Mouse (Mus musculus): ENCODE measurements around the gene Slc45a3.
A peak's percentile ranks its signal among the peaks of the same experiment; 100 is the strongest.

Gene Slc45a3

DNA sequence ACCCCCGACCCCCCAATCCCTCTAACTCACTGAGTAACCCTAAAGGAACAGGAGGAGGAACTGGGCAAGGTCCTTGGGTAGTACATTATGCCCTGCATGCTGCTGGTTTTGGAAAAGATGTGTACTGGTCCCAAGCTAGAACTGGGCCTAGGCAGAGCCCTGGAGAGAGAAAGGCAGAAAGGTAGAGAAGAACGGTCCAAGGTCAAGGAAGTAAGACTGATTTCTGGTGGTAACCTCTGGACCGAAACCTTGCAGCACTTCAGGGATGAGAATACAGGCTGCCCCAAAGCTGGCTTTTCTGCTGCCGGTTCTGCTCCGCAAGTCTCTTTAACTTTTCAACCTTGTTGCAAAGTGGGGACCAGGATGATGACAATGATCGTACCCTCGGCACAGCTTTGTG lies 1.8 kb downstream of the Slc45a3 start:
- no peak for DNase-seq (ENCODE audit: low spot score in 2 of 2)

DNA sequence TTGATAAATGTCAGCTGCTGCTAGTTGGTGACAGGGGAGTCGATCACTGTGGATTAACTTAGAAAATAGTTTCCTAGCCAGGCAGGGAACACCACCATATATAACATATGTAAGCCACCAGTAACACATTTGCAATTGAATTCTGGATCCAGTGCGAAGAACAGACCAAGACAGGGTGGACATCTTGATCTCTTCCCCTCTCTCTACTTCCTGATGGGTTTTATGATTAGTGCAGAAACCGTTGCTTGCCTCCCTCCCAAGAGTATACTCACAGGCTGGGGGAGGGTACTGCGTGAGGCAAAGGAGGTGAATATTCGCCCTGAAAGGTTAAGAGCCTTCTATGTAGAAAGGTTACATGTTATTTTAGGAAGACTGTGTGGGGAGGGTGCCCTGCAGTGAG lies 3.1 kb downstream of the Slc45a3 start:
- no peak for DNase-seq (ENCODE audit: low spot score in 2 of 2)

DNA sequence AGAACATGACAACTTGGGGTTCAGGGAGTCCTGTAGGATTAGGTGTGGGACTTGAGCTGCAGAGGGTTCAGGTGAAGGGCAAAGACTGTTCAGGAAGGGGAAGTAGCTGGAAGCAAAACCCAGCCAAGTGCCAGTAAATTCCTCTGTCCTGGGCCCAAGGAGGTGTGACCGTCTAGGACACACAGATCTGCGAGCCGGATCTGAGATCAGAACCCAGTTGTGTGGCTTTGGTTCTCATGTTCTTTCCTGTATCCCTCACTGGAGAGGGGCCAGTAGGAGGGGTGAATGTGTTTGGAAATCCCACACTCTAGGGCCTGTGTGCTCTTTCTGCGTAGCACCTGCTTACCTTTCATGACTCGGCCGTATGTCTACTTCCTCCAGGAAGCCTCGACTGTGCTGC lies 4.6 kb downstream of the Slc45a3 start:
- DNase-seq (ENCODE audit: low spot score in 2 of 2), result no peak

DNA sequence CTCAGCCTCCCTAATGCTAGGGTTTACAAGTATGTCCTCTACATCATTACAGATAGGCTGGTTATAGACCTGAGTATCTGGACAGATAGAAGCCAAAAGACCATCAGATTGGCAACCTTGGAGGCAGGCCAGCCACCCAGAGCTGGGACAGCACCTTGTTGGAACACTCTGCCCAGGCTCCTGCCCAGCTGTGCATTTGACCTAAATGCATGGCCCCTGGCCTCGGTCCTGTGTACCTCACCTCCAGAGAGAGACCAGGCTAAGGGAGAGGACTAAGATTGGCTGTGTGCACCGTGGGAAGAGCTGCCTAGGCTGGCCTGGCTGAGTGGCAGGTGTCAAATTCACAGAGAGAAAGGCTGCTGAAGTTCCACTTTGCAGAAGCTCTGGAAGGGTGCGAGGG lies 5.8 kb downstream of the Slc45a3 start:
- no peak for DNase-seq (ENCODE audit: low spot score in 2 of 2)

DNA sequence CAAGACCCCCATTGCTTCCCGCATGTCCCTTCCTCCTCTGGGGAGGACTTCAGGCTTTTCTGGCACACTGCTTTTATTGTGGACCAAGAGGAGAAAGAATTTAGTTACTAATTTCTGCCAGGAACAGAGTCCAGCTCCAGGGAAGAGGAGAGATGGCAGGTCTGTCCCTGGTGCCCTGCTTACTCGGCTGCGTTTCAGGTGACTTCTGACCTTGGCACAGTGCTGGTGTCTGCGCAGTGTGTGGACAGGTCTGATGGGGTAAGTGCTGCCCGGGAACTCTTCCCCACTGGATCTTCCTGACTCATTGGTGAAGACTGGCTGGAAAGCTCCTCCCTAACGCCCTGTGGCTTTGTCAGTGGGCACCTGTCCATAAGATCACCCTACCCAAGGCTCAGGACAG lies 6.2 kb downstream of the Slc45a3 start:
- DNase-seq (ENCODE audit: low spot score in 2 of 2), result no peak

DNA sequence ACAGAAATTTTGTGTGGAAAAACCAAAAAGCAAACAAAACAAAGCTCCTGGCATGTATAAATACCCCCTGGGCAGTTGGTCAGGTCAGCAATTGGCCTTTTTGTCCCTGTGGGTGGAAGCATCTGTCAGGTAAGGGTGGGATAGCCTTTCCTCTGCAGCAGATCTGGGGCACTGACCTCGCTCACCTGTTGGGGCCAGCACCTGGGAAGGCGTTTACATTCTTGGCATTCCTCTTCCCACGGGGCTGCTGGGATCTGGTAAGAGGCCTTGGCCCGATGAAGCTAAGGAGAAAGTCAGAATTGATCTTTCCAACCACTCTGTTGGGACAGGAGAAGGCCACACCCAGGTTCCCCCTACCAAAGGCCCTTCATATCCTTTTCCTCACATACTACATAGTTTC lies 7.1 kb downstream of the Slc45a3 start:
- DNase-seq (ENCODE audit: low spot score in 2 of 2), result no peak

DNA sequence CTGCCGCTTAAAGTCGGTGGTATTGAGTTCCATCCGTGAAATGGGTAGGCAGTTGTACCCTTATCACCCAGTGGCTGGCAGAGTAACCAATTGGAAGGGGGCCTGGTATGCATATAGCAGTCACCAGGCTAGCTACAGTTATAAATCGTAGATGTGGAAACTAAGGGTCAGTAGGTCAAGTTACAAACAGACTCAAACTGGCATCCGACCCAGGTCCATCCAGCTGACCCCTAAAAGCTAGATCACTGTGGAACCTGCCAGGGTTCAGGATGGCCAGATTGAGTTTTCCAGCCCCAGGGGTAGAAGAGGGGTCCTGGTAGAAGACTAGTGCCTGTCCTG lies 7.5 kb downstream of the Slc45a3 start:
- DNase-seq (ENCODE audit: low spot score in 2 of 2), result no peak

DNA sequence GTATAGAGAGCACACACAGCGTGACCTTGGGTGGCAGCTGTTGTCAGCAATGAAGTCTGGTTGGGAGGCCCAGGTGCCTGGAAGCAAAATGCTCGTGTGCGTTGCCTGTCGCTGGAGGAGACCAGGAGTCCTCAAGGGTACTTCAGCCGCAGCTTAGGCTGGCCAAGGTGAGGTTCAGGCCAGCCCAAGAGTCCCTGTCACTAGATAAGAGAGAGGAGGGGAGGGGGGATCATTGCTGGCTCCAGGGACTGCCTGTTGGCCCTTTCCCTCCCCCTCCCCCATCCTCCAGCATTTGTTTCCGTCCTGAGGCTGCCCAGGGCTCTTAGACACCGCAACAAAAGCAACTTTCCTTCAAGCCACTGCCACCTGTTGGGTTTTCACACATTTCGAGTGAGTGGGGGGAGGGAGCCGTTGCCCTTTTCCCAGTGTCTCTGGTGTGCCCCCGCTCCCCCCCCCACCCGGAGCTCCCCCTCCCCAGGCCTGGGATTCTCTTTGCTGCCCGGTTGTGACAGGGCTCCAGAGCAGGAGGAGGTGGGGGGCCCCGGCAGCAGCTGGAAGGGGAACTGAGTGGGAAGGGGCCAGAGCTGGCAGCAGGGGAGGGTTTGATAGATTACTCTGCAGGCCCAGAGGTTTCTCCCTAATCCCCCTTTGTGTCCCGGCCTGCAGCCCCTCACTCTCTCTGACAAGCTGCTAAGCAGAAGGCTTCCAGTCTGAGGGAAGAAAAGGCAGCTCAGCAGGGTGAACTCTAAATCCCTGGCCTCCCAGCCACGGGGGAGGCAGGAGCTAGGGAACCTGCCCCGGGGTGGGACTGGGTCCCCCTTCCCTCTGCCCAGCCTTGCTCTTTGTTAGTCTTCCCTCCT lies 8.1 kb downstream of the Slc45a3 start:
- no peak for DNase-seq (ENCODE audit: low spot score in 2 of 2)

DNA sequence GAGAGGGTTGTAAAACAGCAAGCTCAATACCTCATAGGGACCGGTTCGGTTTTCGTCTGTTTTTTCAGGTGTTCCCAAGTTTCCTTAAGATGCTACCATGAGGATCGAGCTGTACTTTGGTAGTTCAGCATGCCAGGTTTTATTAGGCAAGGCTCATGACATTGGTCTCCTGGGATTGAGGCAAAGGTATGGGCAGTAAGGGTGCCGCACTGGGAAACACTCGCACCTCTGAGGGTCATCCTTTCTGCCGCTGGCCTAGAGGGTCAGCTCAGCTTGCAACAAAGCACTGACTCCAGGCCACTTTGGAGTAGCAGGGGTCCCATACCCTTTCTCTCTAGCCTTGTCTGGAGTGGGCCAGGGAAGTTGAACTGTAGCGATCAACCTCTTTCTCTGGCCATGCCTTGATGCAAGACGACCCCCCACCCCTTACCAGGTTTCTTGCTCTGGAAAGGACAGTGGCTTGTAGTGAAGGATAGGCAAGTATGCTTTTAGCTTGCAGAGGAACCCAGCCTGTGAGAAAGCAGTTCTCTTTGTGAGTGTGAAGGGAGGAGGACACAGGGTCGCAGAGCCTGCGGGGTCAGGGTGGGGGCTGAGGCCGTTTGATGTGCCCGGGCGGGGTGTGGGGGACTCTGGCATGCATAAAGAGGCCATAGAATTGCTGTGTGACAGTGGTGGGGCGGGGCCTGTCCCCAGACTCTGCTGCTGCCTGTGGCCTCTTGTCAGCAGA lies 9.2 kb downstream of the Slc45a3 start:
- DNase-seq (ENCODE audit: low spot score in 2 of 2), result no peak

DNA sequence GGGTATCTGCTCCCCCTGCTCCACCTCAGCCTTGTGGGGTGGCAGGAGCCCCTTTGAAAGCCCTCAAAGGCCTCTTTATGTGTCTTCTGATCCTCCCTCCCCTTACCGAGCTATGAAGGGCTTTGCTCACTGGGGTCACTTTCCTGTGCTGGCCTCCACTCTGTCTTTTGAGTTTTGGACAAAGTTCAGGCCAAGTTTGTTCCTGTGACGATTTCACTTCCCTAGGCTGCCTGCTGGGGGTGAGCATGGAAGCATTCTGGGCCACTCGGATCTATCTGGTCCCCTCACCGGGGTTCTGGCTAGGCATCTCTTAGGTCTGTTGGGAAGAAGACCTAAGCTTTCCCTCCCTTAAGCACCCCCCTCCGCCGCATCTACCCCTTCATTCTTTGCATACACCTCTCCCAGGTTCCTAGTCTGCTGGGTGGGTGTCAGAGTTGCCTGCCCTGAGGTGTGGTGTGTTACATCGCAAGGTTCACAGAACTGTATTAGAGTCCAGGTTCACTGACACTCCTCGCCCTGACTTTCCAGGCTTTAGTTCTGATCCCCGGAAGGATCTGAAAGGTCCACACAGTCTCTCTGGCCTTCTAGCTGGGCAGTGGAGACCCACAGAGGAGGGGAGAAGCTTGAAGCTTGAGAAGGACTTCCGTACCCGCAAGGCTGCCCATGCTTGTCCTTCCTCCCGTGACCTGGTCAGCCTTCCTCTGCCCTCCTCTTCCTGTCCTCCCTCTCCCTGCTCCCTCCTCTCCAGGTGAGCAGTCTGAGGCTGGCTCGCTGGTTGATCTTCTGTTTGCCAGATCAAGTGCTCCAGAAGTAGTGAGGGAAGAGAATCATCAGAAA lies 9.9 kb downstream of the Slc45a3 start:
- no peak for DNase-seq (ENCODE audit: low spot score in 2 of 2)

DNA sequence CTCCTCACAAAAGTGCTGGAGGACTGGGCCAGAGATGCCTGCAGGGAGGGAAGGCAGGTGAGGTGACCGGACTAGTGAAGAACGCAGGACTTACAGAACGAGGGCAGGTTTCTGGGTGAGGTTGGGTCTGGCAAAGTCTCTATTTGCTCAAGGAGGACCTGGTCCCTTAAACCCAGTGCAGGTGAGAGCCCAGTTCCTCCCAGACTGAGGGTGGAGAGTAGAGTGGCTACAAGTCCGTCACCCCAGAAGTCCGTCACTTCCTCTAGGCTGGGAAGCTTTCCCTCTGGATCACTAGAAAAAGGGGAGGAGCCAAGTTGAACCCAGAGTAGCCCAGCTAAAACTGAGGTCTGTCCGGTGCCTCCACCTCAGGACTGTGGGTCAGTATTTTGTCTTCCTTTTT lies 11.2 kb downstream of the Slc45a3 start:
- DNase-seq (ENCODE audit: low spot score in 2 of 2), result no peak

DNA sequence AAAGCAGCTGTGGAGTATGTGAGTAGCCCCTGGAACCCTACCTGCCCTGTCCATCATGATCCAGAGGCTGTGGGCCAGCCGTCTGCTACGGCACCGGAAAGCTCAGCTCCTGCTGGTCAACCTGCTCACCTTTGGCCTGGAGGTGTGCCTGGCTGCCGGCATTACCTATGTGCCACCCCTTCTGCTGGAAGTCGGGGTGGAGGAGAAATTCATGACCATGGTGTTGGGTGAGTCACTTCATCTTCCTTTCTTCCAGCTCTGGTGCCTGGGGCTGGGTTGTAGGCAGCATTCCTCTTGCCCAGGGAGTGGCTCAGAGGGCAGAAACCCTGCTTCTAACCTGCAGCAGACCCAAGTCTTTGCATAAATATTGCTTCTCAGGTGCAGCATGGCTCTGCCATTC lies 14.1 kb downstream of the Slc45a3 start:
- no peak for DNase-seq (ENCODE audit: low spot score in 2 of 2)

DNA sequence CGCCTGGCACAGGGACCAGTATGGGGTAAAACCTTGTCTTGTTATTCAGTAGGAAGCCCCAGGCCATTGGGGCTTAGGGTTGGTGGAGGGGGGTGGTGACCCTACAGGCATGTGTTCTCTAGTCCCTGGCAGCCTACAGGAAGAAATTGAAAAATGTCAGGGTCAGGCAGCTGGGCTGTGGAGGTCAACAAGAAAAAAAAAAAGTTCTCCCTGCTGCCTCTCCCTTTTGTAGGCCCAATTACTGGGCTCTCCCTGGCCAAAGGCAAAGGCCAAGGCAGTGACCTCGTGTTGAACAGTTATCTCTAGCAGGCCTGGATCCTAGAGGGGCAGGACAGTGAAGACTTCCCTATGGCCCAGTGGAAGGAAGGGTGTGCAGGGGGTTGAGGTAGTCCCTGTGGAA lies 17.7 kb downstream of the Slc45a3 start:
- no peak for DNase-seq (ENCODE audit: low spot score in 2 of 2)

DNA sequence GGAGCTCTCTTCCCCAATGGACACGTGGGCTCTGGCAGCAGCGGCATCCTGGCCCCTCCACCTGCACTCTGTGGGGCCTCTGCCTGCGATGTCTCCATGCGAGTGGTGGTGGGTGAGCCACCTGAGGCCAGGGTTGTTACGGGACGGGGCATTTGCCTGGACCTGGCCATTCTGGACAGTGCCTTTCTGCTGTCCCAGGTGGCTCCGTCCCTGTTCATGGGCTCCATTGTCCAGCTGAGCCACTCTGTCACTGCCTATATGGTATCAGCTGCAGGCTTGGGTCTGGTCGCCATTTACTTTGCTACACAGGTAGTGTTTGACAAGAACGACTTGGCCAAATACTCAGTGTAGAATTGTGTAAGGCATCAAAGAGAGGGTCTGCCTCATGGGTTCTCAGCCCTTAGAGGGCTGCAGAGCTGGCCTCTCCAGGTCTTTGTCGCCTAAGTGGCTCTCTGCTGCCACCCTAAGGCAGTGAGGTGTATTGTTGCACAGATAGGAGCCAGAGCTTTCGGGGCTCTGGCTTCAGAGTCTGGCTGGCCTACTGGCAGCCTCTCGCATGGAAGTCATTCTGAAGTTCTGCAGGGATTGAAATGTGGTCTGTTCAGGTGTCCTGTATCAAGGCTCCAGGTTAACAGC lies 18.7 kb downstream of the Slc45a3 start:
- DNase-seq (ENCODE audit: low spot score in 2 of 2), result peak; percentile 49 to 70

DNA sequence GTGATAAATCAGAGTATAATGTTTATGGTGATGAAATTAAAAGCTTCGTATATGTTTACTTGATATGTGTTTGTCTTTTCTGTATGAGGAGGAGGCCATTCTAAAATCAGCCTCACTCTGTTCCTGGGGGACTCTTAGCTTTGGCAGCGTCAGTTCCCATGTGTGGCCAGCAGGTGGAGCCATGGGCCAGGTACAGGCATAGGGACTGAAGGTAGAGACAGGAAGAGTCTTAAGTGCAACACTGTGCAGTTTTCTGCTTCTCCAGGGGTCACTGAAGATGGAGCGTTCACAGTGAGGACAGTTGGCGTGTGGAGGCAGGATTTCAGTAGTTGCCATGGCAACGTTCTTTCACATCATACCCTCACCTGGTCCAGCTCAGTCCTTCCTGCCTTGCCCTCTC lies 20.1 kb downstream of the Slc45a3 start:
- peak; percentile 56 to 59 for DNase-seq (ENCODE audit: low spot score in 2 of 2)

DNA sequence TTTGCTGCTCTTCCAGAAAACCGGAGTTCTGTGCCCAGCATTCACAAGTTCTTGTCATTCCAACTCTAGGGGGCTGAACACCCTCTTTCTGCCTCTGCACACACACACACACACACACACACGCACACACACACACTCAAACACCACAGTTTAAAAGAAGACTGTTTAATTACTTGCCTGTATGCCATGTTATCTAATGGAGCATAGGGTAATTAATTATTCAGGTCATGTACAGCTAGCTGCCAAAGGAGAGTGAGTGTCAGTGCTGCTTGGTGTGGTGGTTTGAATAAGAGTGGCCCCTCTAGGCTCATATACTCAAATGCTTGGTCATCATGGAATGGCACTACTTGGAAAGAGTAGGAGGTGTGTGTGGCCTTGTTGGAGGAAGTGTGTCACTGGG lies 21.0 kb downstream of the Slc45a3 start:
- no peak for DNase-seq (ENCODE audit: low spot score in 2 of 2)

DNA sequence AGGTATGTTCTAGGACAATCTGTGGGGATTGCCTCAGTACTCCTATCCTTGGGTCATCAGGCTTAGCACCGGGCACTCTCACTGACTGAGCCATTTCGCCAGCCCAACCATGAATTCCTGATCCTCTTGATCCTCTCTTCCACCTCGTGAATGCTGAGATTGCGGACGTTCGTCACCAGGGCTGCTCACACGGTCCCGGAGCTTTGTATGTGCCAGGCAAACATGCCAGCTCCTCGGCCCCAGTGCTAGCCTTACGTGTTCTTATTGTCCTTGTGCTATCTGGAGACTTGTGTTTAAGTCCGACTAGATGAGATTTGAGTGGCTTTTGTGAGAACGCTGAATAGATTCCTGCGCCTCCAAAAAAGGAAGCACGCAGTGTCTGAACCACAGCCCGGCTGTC lies 24.7 kb downstream of the Slc45a3 start:
- DNase-seq (ENCODE audit: low spot score in 2 of 2), result no peak

DNA sequence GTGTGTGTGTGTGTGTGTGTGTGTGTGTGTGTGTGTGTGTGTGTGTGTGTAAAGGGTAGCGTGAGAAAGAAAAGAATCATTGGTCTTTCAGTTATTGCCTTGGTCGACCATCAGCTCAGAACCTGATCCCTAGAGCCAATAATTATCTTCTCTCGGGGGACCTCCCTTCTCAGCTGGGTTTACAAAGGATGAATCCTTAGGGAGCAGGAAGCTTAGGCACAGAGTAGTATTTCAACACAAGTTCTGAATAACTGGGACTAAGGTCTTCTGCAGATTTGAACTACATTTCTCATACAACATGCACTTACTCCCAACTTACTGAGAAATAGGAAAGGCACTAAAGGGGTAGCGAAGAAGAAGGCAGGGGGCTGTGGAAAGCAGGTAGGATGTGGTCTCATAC lies 26.7 kb downstream of the Slc45a3 start:
- DNase-seq (ENCODE audit: low spot score in 2 of 2), result no peak

DNA sequence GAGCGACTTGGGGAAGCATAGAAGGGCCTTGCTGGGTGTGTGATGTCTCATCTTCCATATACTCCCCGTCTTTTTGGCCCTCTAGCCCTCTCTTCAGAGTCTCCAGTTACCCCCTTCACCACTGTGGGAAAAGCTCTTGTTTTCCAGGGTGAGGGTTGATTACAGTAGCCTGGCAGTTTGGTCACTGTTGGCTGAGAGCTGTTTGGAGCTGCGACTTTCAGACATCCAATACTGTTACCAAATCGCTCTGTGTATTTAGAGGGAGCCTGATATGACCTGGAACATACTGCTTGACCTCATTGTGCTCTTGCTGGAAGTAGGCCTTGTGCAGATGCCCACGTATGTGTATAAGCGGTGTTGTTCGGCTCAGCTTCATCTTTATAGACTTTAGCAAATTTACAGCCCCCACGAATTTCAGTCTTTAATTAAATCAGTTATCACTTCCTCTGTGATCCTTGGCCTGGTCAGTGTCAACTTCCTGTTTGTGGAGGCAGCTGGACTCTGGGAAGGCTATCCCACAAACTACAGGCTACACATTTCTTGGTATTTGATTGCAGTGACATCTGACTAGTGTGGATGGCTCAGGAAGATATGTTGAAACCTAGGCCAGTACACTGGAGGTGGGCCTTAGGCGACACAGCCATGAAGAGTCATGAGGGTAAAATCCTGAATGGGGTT lies 27.5 kb downstream of the Slc45a3 start:
- no peak for DNase-seq (ENCODE audit: low spot score in 2 of 2)

DNA sequence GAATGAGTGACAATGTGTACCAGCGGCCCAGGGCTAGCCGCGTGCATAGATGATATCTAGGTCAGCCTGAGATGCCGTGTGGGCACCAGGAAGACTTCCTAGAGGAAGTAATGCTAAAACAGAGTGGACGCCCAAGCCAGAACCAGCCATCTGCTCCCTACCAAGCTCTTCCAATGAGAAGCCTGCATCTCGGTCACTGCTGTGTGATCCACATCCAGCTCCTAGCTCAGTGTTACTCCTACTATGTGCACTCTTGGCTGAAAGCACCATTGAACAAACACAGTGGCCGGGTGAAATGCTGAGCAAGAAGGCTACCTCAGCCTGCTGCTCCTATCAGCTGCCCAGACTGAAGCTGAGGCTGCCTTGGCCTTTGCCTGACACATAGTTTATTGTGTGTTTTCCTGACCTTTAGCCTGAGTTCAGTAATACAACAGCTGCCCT lies 29.8 kb downstream of the Slc45a3 start:
- DNase-seq (ENCODE audit: low spot score in 2 of 2), result no peak
